Comparison of ENCODE assay signal across 9 mouse cellular contexts in the genomic region with DNA sequence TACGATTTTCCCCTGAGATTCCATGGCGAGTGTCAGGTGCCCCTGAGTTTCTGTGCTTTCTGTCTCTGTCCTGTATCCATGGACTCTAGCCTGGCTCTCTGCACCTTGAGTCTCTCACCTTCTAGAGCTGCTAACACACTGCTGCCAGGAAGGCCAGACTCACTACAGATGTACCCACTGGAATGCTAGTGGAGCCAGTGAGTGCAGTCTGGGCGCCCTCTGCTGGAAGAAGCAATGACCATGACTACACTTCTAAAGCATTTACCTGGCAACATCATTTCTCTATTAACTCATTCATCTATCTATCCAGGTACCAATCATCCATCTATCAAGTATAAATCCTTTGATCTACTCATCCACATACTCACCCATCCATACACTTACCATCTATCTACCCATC. TPM values are rescaled to one million over a fixed set of nuclear protein-coding genes. Genes with fewer than 3 reads are reported as not detected.
A peak's percentile ranks its signal among the peaks of the same experiment; 100 is the strongest.
DNase-seq lines count a peak whose midpoint lies in the region; ATAC-seq and TF ChIP-seq lines count a peak whose summit lies in the region.
"Had no signal": no experiment of that assay in that cellular context is flagged by ENCODE, and none has a peak within 500 bp of the region (broad histone marks: within the 10 kb centered on the region; RNA-seq: fewer than 3 reads in every experiment).

No protein-coding gene starts in this region.

- H3K9me3 ChIP-seq in kidney, embryonic 14.5 days (ENCODE audit: control insufficient read depth, low read length), result no peaks in the 10 kb centered on the region
- H3K9me3 ChIP-seq in limb, embryonic 11.5 days (ENCODE audit: control insufficient read depth, low read length), result no peaks in the 10 kb centered on the region
- no peaks in the 10 kb centered on the region for H3K9me3 ChIP-seq in neural tube, embryonic 15.5 days (replicated peaks)

- no peak for TF ChIP-seq CTCF in thymus, adult 2 months (IDR thresholded peaks at IDR 0.05; ENCODE audit: borderline replicate concordance, control insufficient read depth, extremely low read depth, insufficient read depth, low read length, poor library complexity)

- ATAC-seq in kidney, embryonic 14.5 days (ENCODE audit: low FRiP score, low TSS enrichment), result peak; percentile 63; the same call in 1 of the 2 replicates
- ATAC-seq in limb, embryonic 11.5 days (ENCODE audit: insufficient number of reproducible peaks, low FRiP score, low TSS enrichment, low read depth), result no peak; the same call in 1 of the 2 replicates
- peak; percentile 72; the same call in 1 of the 2 replicates for ATAC-seq in neural tube, embryonic 15.5 days (ENCODE audit: low FRiP score)

- 59% methylated on average over 3 of the region's 3 CpGs for WGBS in thymus, adult 2 months
- 40% methylated on average over 3 of the region's 3 CpGs for WGBS in kidney, embryonic 14.5 days
- 34% methylated on average over 3 of the region's 3 CpGs for WGBS in limb, embryonic 11.5 days
- 51% methylated on average over 3 of the region's 3 CpGs for WGBS in neural tube, embryonic 15.5 days

- H3K9ac ChIP-seq in kidney, embryonic 14.5 days (ENCODE audit: low read depth, low read length), result no peak overlapping the region
- no peak overlapping the region for H3K9ac ChIP-seq in limb, embryonic 11.5 days (ENCODE audit: low read length)
- no peak overlapping the region for H3K9ac ChIP-seq in neural tube, embryonic 15.5 days (replicated peaks)

- H3K4me1 ChIP-seq in thymus, adult 2 months (replicated peaks; ENCODE audit: control insufficient read depth, insufficient read depth, low read length), result no peaks in the 10 kb centered on the region
- 0 out of 2 replicates have a peak, but pooled peaks cover 8% of the 10 kb centered on the region for H3K4me1 ChIP-seq in kidney, embryonic 14.5 days (ENCODE audit: control insufficient read depth, insufficient read depth, low read length)
- no peaks in the 10 kb centered on the region for H3K4me1 ChIP-seq in limb, embryonic 11.5 days (ENCODE audit: control insufficient read depth, insufficient read depth, low read length)
- 0 out of 2 replicates have a peak, but pooled peaks cover 4% of the 10 kb centered on the region for H3K4me1 ChIP-seq in neural tube, embryonic 15.5 days

- TF ChIP-seq POLR2A in thymus, adult 2 months (IDR thresholded peaks at IDR 0.05; ENCODE audit: control insufficient read depth, extremely low read depth, insufficient read depth, low read length, poor library complexity), result no peak

- DNase-seq in thymus, adult 2 months, result peak; percentile 33
- DNase-seq in thymus, adult 18-20 months, result no peak
- peak; percentile 56 for DNase-seq in embryo, embryonic 9.5 days (ENCODE audit: extremely low spot score)
- DNase-seq in heart, adult 8-10 months (ENCODE audit: low spot score), result peak; percentile 55
- DNase-seq in limb, embryonic 11.5 days (ENCODE audit: low spot score), result peak; percentile 84
- DNase-seq in thymus, postnatal 36 days, result peak; percentile 25 to 30

- H3K27ac ChIP-seq in thymus, adult 2 months (ENCODE audit: control insufficient read depth, insufficient read depth, low read length), result no peak overlapping the region
- H3K27ac ChIP-seq in kidney, embryonic 14.5 days (ENCODE audit: low read depth, low read length), result no peak overlapping the region
- H3K27ac ChIP-seq in limb, embryonic 11.5 days (replicated peaks; ENCODE audit: low read depth, low read length), result no peak overlapping the region
- H3K27ac ChIP-seq in neural tube, embryonic 15.5 days (replicated peaks), result no peak overlapping the region
- H3K27ac ChIP-seq: macrophage had no signal

- no peaks in the 10 kb centered on the region for H3K27me3 ChIP-seq in thymus, adult 2 months (ENCODE audit: control insufficient read depth, insufficient read depth, low read length)
- H3K27me3 ChIP-seq in kidney, embryonic 14.5 days (ENCODE audit: control insufficient read depth, insufficient read depth, low read length), result no peaks in the 10 kb centered on the region
- H3K27me3 ChIP-seq in limb, embryonic 11.5 days (ENCODE audit: control insufficient read depth, insufficient read depth, low read length), result no peaks in the 10 kb centered on the region
- no peaks in the 10 kb centered on the region for H3K27me3 ChIP-seq in neural tube, embryonic 15.5 days (replicated peaks)

- no peak overlapping the region for H3K4me3 ChIP-seq in thymus, adult 2 months (ENCODE audit: control insufficient read depth, insufficient read depth, low read length)
- H3K4me3 ChIP-seq in kidney, embryonic 14.5 days (ENCODE audit: low read length), result no peak overlapping the region
- no peak overlapping the region for H3K4me3 ChIP-seq in limb, embryonic 11.5 days (ENCODE audit: low read depth, low read length)
- H3K4me3 ChIP-seq in neural tube, embryonic 15.5 days (replicated peaks), result no peak overlapping the region

- no peak overlapping the region for H3K4me2 ChIP-seq in kidney, embryonic 14.5 days (replicated peaks; ENCODE audit: low read depth, low read length)
- H3K4me2 ChIP-seq in limb, embryonic 11.5 days (ENCODE audit: low read depth, severe bottlenecking), result no peak overlapping the region
- H3K4me2 ChIP-seq in neural tube, embryonic 15.5 days, result no peak overlapping the region

- H3K36me3 ChIP-seq in thymus, adult 2 months (ENCODE audit: control insufficient read depth, insufficient read depth, low read length), result no peaks in the 10 kb centered on the region
- no peaks in the 10 kb centered on the region for H3K36me3 ChIP-seq in kidney, embryonic 14.5 days (ENCODE audit: control insufficient read depth, insufficient read depth, low read length)
- no peaks in the 10 kb centered on the region for H3K36me3 ChIP-seq in limb, embryonic 11.5 days (ENCODE audit: control insufficient read depth, insufficient read depth, low read length)
- H3K36me3 ChIP-seq in neural tube, embryonic 15.5 days, result no peaks in the 10 kb centered on the region

RNA-seq across cellular contexts. Expression of a gene that starts 9.4 kb away (rescaled TPM):
- polyA plus RNA-seq in thymus, adult 2 months (2012; rRNA removed), result 0.14 and 0.22 TPM in 2 replicates
- under 1 TPM in 3 of 4 experiments, not detected in 1; 0.12 to 0.20 (median 0.16) TPM for total RNA-seq in heart, adult 8-10 months (2022)
- not detected in 2 replicates for polyA plus RNA-seq in kidney, embryonic 14.5 days (2014; fragmentation: Nextera tagmentation; extraction: Ambion mirVana)
- polyA plus RNA-seq in limb, embryonic 11.5 days (2014; fragmentation: Nextera tagmentation; extraction: Ambion mirVana), result not detected in 2 replicates
- polyA plus RNA-seq in neural tube, embryonic 15.5 days (2015; fragmentation: Nextera tagmentation; extraction: Ambion mirVana), result 0.28 and 0.37 TPM in 2 replicates
- polyA plus RNA-seq: macrophage had no signal

RNA-seq across cellular contexts. Expression of a gene that starts 58.3 kb away (rescaled TPM):
- polyA plus RNA-seq in thymus, adult 2 months (2012; rRNA removed), result 6.2 and 7.2 TPM in 2 replicates
- 10 to 100 TPM in 3 of 4 experiments, 1 to 10 TPM in 1; 7.7 to 17.3 (median 12.2) TPM for total RNA-seq in heart, adult 8-10 months (2022)
- 9.5 and 13.7 TPM in 2 replicates for polyA plus RNA-seq in kidney, embryonic 14.5 days (2014; fragmentation: Nextera tagmentation; extraction: Ambion mirVana)
- polyA plus RNA-seq in limb, embryonic 11.5 days (2014; fragmentation: Nextera tagmentation; extraction: Ambion mirVana), result 2.4 and 3.4 TPM in 2 replicates
- polyA plus RNA-seq in neural tube, embryonic 15.5 days (2015; fragmentation: Nextera tagmentation; extraction: Ambion mirVana), result 3.1 and 5.5 TPM in 2 replicates

Comparison
In these comparisons a context has a peak if more than half of its experiments do, and no peak if none do; other contexts are left out.
1. DNase-seq: peak in thymus, adult 2 months (single experiment), embryo, embryonic 9.5 days (single experiment), heart, adult 8-10 months (single experiment), limb, embryonic 11.5 days (single experiment) and thymus, postnatal 36 days (2 of 2); none in thymus, adult 18-20 months (0 of 2).